Comparison of ENCODE assay signal across 12 mouse cellular contexts in the genomic region with DNA sequence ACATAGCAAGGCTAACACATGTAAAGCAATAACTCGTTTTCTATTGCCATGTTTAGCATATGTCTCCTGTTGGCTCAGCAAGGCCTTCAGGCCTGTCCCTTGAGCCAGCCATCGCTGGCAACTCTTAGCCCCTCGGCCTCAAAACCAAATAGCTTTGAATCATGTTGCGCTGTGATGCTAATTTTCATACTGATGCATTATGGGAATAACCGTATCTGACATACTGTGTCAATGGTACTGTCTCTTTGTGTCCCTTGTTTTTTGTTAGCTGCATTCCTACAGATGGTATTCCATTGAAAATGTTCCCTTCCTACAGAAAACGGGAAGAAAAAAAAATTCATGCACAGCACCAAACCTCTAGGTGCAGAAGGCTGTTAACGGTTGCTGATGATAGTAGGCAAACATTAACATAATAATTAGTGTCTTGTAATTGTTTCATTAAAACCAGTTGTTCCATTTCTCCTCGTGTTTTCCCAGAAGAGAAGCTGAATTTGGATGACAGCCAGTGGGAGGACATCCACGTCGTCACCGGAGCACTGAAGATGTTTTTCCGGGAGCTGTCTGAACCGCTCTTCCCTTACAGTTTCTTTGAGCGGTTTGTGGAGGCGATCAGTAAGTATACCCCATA.
DNase-seq lines count a peak whose midpoint lies in the region; ATAC-seq and TF ChIP-seq lines count a peak whose summit lies in the region.
"Had no signal": no experiment of that assay in that cellular context is flagged by ENCODE, and none has a peak within 500 bp of the region (broad histone marks: within the 10 kb centered on the region; RNA-seq: fewer than 3 reads in every experiment).

No protein-coding gene starts in this region.

- no peaks in the 10 kb centered on the region for H3K36me3 ChIP-seq in forebrain, embryonic 12.5 days (replicated peaks)
- no peaks in the 10 kb centered on the region for H3K36me3 ChIP-seq in forebrain, embryonic 13.5 days (ENCODE audit: poor library complexity, severe bottlenecking)
- H3K36me3 ChIP-seq in liver, postnatal 0 days (replicated peaks; ENCODE audit: insufficient read depth, low read length), result no peaks in the 10 kb centered on the region
- H3K36me3 ChIP-seq: neural tube, embryonic 12.5 days had no signal

- H3K27ac ChIP-seq in forebrain, embryonic 12.5 days, result no peak overlapping the region
- no peak overlapping the region for H3K27ac ChIP-seq in forebrain, embryonic 13.5 days
- peak overlapping the region; percentile 93 for H3K27ac ChIP-seq in olfactory bulb, adult 2 months (ENCODE audit: insufficient read depth, low read depth, low read length)
- no peak overlapping the region for H3K27ac ChIP-seq in liver, postnatal 0 days (ENCODE audit: low read depth)
- H3K27ac ChIP-seq: liver, embryonic 14.5 days; neural tube, embryonic 12.5 days had no signal

- ATAC-seq in forebrain, embryonic 12.5 days (ENCODE audit: low FRiP score), result peak; percentile 27; the same call in 1 of the 2 replicates
- no peak for ATAC-seq in forebrain, embryonic 13.5 days
- no peak for ATAC-seq in liver, postnatal 0 days

- no peaks in the 10 kb centered on the region for H3K9me3 ChIP-seq in forebrain, embryonic 12.5 days
- H3K9me3 ChIP-seq in forebrain, embryonic 13.5 days (replicated peaks), result no peaks in the 10 kb centered on the region
- no peaks in the 10 kb centered on the region for H3K9me3 ChIP-seq in liver, postnatal 0 days (ENCODE audit: low read length)
- H3K9me3 ChIP-seq: neural tube, embryonic 12.5 days had no signal

- WGBS in forebrain, embryonic 12.5 days, result 75% methylated on average over 15 of the region's 15 CpGs
- 65% methylated on average over 15 of the region's 15 CpGs for WGBS in forebrain, embryonic 13.5 days
- WGBS in olfactory bulb, adult 2 months, result 26% methylated on average over 15 of the region's 15 CpGs
- 82% methylated on average over 15 of the region's 15 CpGs for WGBS in liver, postnatal 0 days (ENCODE audit: insufficient replicate concordance)

- peak; percentile 38 for DNase-seq in lung, postnatal 10 days
- no peak for DNase-seq in lung, postnatal 25 days (ENCODE audit: low spot score)
- peak; percentile 37 to 58 for DNase-seq in kidney, postnatal 36 days
- no peak for DNase-seq in urinary bladder, postnatal 10 days (ENCODE audit: low spot score)
- no peak for DNase-seq in liver, postnatal 0 days
- DNase-seq: cerebellum, adult 11 months; thymus, postnatal 25 days had no signal

- TF ChIP-seq CTCF in olfactory bulb, adult 2 months (IDR thresholded peaks at IDR 0.05; ENCODE audit: insufficient read depth, low read depth, low read length), result no peak
- no peak for TF ChIP-seq CTCF in liver, postnatal 0 days (IDR thresholded peaks at IDR 0.05; ENCODE audit: low read depth)

- H3K27me3 ChIP-seq in forebrain, embryonic 12.5 days, result no peaks in the 10 kb centered on the region
- H3K27me3 ChIP-seq in forebrain, embryonic 13.5 days, result no peaks in the 10 kb centered on the region
- H3K27me3 ChIP-seq in liver, postnatal 0 days (ENCODE audit: insufficient read depth, low read length), result no peaks in the 10 kb centered on the region
- H3K27me3 ChIP-seq: neural tube, embryonic 12.5 days had no signal

- no peak overlapping the region for H3K4me2 ChIP-seq in forebrain, embryonic 12.5 days
- H3K4me2 ChIP-seq in forebrain, embryonic 13.5 days, result no peak overlapping the region
- H3K4me2 ChIP-seq in liver, postnatal 0 days (ENCODE audit: low read depth, low read length), result no peak overlapping the region
- H3K4me2 ChIP-seq: neural tube, embryonic 12.5 days had no signal

- TF ChIP-seq EP300 in liver, postnatal 0 days (IDR thresholded peaks at IDR 0.05; ENCODE audit: low read depth), result no peak

- TF ChIP-seq POLR2A in olfactory bulb, adult 2 months (IDR thresholded peaks at IDR 0.05; ENCODE audit: insufficient read depth, low read depth, low read length), result no peak

- no peak overlapping the region for H3K9ac ChIP-seq in forebrain, embryonic 12.5 days
- H3K9ac ChIP-seq in forebrain, embryonic 13.5 days, result no peak overlapping the region
- H3K9ac ChIP-seq in liver, postnatal 0 days (replicated peaks), result no peak overlapping the region
- H3K9ac ChIP-seq: liver, embryonic 14.5 days; neural tube, embryonic 12.5 days had no signal

- H3K4me1 ChIP-seq in forebrain, embryonic 12.5 days, result peaks cover 13% of the 10 kb centered on the region
- H3K4me1 ChIP-seq in forebrain, embryonic 13.5 days, result peaks cover 14% of the 10 kb centered on the region
- H3K4me1 ChIP-seq in olfactory bulb, adult 2 months (ENCODE audit: control insufficient read depth, insufficient read depth, low read length), result peaks cover 2% of the 10 kb centered on the region; the same call in 1 of the 2 replicates
- no peaks in the 10 kb centered on the region for H3K4me1 ChIP-seq in liver, postnatal 0 days (ENCODE audit: insufficient read depth)

- no peak overlapping the region for H3K4me3 ChIP-seq in forebrain, embryonic 12.5 days (replicated peaks)
- H3K4me3 ChIP-seq in forebrain, embryonic 13.5 days, result no peak overlapping the region
- no peak overlapping the region for H3K4me3 ChIP-seq in olfactory bulb, adult 2 months (ENCODE audit: insufficient read depth, low read depth, low read length)
- no peak overlapping the region for H3K4me3 ChIP-seq in liver, postnatal 0 days (ENCODE audit: low read depth, low read length)
- H3K4me3 ChIP-seq: neural tube, embryonic 12.5 days had no signal

Comparison
In these comparisons a context has a peak if more than half of its experiments do, and no peak if none do; other contexts are left out.
1. DNase-seq: peak in lung, postnatal 10 days (single experiment) and kidney, postnatal 36 days (2 of 2); none in lung, postnatal 25 days (single experiment), urinary bladder, postnatal 10 days (single experiment) and liver, postnatal 0 days (single experiment).